Mouse (Mus musculus) hindbrain, embryonic 14.5 days (tissue): ENCODE measurements around the gene Pbx2. TPM values are rescaled to one million over a fixed set of nuclear protein-coding genes. Genes with fewer than 3 reads are reported as not detected.
A peak's percentile ranks its signal among the peaks of the same experiment; 100 is the strongest.

Experiments
- ATAC-seq: fragments of 200-750 bp; cut with Nextera tagmentation; 2 replicates; pipeline ENCODE4 v1.8.0; 2017; ENCODE audit warnings: moderate number of reproducible peaks, mild to moderate bottlenecking, moderate TSS enrichment, moderate library complexity; ENCODE audit not compliant: low FRiP score
- DNase-seq: peaks from one replicate; pipeline ENCODE4 v3.0.0-alpha.2; 2015; ENCODE audit warnings: low spot score
- H3K27ac ChIP-seq: fragments of 300-500 bp; sonication (generic); 2 replicates; pipeline ENCODE4 v1.5.1; 2014; ENCODE audit warnings: mild to moderate bottlenecking, moderate library complexity
- H3K27me3 ChIP-seq: fragments of 300-500 bp; sonication (generic); 2 replicates; pipeline ENCODE4 v1.6.1; 2014; ENCODE audit warnings: mild to moderate bottlenecking, low read length, mixed read lengths; ENCODE audit not compliant: control insufficient read depth, insufficient read depth
- H3K36me3 ChIP-seq: fragments of 300-500 bp; sonication (generic); replicated peaks from 2 replicates; pipeline ENCODE4 v1.6.1; 2014; ENCODE audit not compliant: control insufficient read depth, insufficient read depth
- H3K4me1 ChIP-seq: fragments of 300-500 bp; sonication (generic); replicated peaks from 2 replicates; pipeline ENCODE4 v1.6.1; 2014; ENCODE audit warnings: antibody characterized with exemption, low read length, mixed read lengths; ENCODE audit not compliant: control insufficient read depth, insufficient read depth
- H3K4me2 ChIP-seq: fragments of 300-500 bp; sonication (generic); replicated peaks from 2 replicates; pipeline ENCODE4 v1.6.1; 2014; ENCODE audit warnings: mild to moderate bottlenecking, moderate library complexity
- H3K4me3 ChIP-seq: fragments of 300-500 bp; sonication (generic); replicated peaks from 2 replicates; pipeline ENCODE4 v1.5.1; 2014; ENCODE audit warnings: mild to moderate bottlenecking, low read length
- H3K9ac ChIP-seq: fragments of 300-500 bp; sonication (generic); 2 replicates; pipeline ENCODE4 v1.6.1; 2014
- H3K9me3 ChIP-seq: fragments of 300-500 bp; sonication (generic); 2 replicates; pipeline ENCODE4 v1.6.1; 2016; ENCODE audit warnings: low read length; ENCODE audit not compliant: control insufficient read depth
- WGBS: fragments of 180-500 bp; shearing (Covaris S2); extraction: QIAGEN DNeasy Blood & Tissue Kit; methylation state at CpG from one replicate; pipeline ENCODE4 v1.1.7; 2014; 5-methylcytosine and 5-hydroxymethylcytosine counted together
- polyA plus RNA-seq: library from polyadenylated mRNA; unstranded; fragments of >200 nt; fragmentation: Nextera tagmentation; extraction: Ambion mirVana; gene quantifications from 2 replicates; pipeline ENCODE4 v1.2.1, GENCODE M21; 2014

Pbx2 gene
- polyA plus RNA-seq, 1 experiment from 2014 or later = 10.5 TPM

DNA sequence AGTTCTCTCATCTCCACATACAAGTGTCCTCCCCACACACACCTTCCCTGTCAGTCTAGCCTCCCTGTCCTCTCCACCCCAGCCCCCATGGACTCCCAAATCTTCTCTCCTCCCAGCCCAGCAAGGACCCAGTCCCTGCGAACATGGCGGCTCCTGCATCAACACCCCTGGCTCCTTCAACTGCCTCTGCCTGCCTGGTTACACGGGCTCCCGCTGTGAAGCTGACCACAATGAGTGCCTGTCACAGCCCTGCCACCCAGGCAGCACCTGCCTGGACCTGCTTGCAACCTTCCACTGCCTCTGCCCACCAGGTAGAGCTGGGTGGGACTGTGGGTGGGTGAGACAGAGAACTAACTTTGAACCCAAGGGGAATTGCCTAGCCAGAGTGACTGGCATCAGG is 21.1 kb upstream of the Pbx2 start:
- Histone ChIP-seq H3K4me2 (no peak overlapping the region), H3K9me3 (no peaks in the 10 kb centered on the region), H3K27ac (no peak overlapping the region), H3K27me3 (no peaks in the 10 kb centered on the region), H3K36me3 (no peaks in the 10 kb centered on the region), H3K4me1 (no peaks in the 10 kb centered on the region), H3K9ac (no peak overlapping the region), H3K4me3 (no peak overlapping the region)
- DNase-seq (no peak), ATAC-seq (no peak)
- WGBS = 70% methylated on average over 4 of the region's 4 CpGs

DNA sequence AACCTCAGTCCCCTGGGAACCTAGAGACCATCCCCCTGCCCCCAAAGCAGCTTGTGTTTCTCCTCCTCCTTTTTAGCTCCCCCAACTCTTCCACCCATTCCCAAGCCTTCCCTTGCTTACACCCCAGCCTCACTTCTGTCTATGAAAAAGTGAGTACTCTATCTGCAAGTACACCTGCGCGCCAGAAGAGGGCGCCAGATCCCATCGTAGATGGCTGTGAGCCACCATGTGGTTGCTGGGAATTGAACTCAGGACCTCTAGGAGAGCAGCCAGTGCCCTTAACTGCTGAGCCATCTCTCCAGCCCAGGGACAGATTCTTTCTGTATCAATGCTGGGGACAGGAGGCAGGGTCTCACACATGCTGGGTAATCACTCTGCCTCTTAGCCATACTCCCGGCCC is 19.2 kb upstream of the Pbx2 start:
- ATAC-seq (no peak), DNase-seq (no peak)
- no peak overlapping the region for H3K4me2 ChIP-seq
- no peak overlapping the region for H3K9ac ChIP-seq
- no peak overlapping the region for H3K4me3 ChIP-seq
- H3K27ac ChIP-seq = no peak overlapping the region
- no peaks in the 10 kb centered on the region for H3K4me1 ChIP-seq
- no peaks in the 10 kb centered on the region for H3K36me3 ChIP-seq
- H3K27me3 ChIP-seq = no peaks in the 10 kb centered on the region
- WGBS = 10% methylated on average over 5 of the region's 5 CpGs
- H3K9me3 ChIP-seq = no peaks in the 10 kb centered on the region

DNA sequence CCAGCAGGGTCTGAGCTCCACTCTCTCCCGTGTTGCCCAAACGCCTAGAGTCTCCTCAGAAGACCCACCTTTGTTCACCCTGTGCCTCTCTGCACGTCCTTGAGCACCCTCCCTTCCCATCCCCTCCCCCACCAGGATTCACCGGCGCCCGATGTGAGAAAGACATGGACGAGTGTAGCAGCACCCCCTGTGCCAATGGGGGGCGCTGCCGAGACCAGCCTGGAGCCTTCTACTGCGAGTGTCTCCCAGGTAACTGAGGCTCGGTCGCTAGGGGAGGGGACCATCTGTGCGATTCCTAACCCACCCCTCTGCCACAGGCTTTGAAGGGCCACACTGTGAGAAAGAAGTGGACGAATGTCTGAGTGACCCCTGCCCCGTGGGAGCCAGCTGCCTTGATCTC is 18.7 kb upstream of the Pbx2 start:
- Histone ChIP-seq H3K27ac (no peak overlapping the region), H3K4me1 (no peaks in the 10 kb centered on the region), H3K36me3 (no peaks in the 10 kb centered on the region), H3K4me2 (no peak overlapping the region), H3K9ac (no peak overlapping the region), H3K9me3 (no peaks in the 10 kb centered on the region), H3K27me3 (no peaks in the 10 kb centered on the region), H3K4me3 (no peak overlapping the region)
- ATAC-seq (no peak), DNase-seq (no peak)
- 7% methylated on average over 15 of the region's 15 CpGs for WGBS

DNA sequence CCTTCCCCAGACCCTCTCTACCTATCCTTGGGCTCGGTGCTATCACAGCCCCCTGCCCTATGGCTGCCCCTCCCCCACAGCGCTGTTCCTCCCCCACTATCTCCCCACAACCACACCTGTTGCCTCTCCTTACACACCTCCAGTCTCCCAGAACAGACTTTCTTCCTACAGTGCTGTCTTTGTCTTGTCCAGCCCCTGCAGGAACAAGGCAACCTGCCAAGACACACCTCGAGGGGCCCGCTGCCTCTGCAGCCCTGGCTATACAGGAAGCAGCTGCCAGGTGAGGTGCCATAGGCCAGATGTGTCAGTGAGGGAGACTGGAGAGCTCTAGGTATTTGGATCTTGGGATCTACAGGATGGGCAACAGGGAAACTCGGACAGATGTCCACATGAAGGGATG is 14.5 kb upstream of the Pbx2 start:
- Histone ChIP-seq H3K4me3 (no peak overlapping the region), H3K4me2 (no peak overlapping the region), H3K27me3 (no peaks in the 10 kb centered on the region), H3K9me3 (no peaks in the 10 kb centered on the region), H3K27ac (no peak overlapping the region), H3K36me3 (no peaks in the 10 kb centered on the region), H3K4me1 (no peaks in the 10 kb centered on the region), H3K9ac (no peak overlapping the region)
- WGBS = 72% methylated on average over 5 of the region's 5 CpGs
- no peak for ATAC-seq
- no peak for DNase-seq

DNA sequence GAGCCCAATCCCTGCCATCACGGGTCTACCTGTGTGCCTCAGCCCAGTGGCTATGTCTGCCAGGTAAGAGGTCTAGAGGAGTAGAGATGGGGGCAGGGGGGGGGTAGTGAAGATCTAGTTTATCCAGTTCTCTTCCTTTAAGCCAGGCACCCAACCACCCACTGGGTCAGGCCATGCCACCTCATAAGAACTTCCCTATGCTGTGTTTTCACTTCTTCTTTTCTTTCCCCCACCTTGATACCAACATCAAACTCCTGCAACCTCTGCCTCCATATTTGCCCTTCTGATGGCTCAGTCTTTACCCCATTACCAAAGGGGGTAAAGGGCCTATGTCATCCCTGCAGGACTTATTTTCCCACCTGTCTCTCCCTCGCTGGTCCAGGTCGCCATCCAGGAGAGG is 13.0 kb upstream of the Pbx2 start:
- Histone ChIP-seq H3K27me3 (no peaks in the 10 kb centered on the region), H3K4me1 (no peaks in the 10 kb centered on the region)
- WGBS = 88% methylated on average over 3 of the region's 3 CpGs

DNA sequence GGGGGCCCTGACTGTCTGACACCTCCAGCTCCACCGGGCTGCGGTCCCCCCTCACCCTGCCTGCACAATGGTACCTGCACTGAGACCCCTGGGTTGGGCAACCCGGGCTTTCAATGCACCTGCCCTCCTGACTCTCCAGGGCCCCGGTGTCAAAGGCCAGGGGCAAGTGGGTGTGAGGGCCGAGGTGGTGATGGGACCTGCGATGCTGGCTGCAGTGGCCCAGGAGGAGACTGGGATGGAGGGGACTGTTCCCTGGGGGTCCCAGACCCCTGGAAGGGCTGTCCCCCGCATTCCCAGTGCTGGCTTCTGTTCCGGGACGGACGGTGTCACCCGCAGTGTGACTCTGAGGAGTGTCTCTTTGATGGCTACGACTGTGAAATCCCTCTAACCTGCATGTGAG is 8.5 kb upstream of the Pbx2 start:
- DNase-seq = no peak

More for the DNA sequence above, 13.0 kb upstream of the Pbx2 start:
- no peak for DNase-seq
- H3K9me3 ChIP-seq = no peaks in the 10 kb centered on the region
- no peaks in the 10 kb centered on the region for H3K36me3 ChIP-seq
- H3K9ac ChIP-seq = no peak overlapping the region
- H3K4me3 ChIP-seq = no peak overlapping the region
- no peak overlapping the region for H3K4me2 ChIP-seq
- ATAC-seq = no peak
- no peak overlapping the region for H3K27ac ChIP-seq

DNA sequence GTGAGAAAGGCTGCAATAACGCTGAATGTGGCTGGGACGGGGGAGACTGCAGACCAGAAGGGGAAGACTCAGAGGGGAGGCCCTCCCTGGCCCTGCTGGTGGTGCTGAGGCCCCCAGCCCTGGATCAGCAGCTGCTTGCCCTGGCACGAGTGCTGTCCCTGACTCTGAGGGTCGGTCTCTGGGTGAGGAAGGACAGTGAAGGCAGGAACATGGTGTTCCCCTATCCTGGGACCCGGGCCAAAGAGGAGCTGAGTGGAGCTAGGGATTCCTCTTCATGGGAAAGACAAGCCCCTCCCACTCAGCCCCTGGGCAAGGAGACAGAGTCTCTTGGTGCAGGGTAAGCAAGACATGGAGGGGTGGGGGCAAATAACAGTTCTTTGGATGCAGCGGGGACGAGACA is 7.7 kb upstream of the Pbx2 start:
- Histone ChIP-seq H3K27me3 (no peaks in the 10 kb centered on the region), H3K9me3 (no peaks in the 10 kb centered on the region), H3K4me2 (no peak overlapping the region), H3K4me1 (peaks cover 15% of the 10 kb centered on the region), H3K27ac (no peak overlapping the region), H3K9ac (no peak overlapping the region), H3K36me3 (no peaks in the 10 kb centered on the region), H3K4me3 (no peak overlapping the region)
- ATAC-seq (no peak), DNase-seq (no peak)
- WGBS = 68% methylated on average over 7 of the region's 7 CpGs

More for the DNA sequence above, 8.5 kb upstream of the Pbx2 start:
- no peaks in the 10 kb centered on the region for H3K36me3 ChIP-seq
- H3K4me2 ChIP-seq = no peak overlapping the region
- H3K4me3 ChIP-seq = no peak overlapping the region
- no peak for ATAC-seq
- no peaks in the 10 kb centered on the region for H3K27me3 ChIP-seq
- H3K4me1 ChIP-seq = peaks cover 8% of the 10 kb centered on the region
- no peaks in the 10 kb centered on the region for H3K9me3 ChIP-seq
- H3K27ac ChIP-seq = no peak overlapping the region
- 86% methylated on average over 12 of the region's 12 CpGs for WGBS
- H3K9ac ChIP-seq = no peak overlapping the region

DNA sequence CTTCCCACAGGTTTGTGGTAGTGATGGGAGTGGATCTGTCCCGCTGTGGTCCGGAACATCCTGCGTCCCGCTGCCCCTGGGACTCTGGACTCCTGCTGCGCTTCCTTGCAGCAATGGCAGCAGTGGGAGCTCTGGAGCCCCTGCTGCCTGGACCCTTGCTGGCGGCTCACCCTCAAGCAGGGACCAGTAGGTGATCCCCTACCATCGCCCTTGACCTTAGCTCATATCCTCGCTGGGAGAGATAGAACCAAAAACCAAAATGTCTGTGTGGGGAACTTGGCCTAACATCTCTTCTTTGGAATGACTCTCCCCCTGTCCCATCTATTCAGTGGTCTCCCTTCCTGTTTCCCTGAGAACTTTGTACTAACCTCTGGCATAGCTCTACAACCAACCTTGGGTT is 7.2 kb upstream of the Pbx2 start:
- DNase-seq = no peak
- WGBS = 87% methylated on average over 8 of the region's 8 CpGs
- no peak overlapping the region for H3K4me2 ChIP-seq
- H3K9ac ChIP-seq = no peak overlapping the region
- no peaks in the 10 kb centered on the region for H3K9me3 ChIP-seq
- no peaks in the 10 kb centered on the region for H3K36me3 ChIP-seq
- no peaks in the 10 kb centered on the region for H3K27me3 ChIP-seq
- H3K4me3 ChIP-seq = no peak overlapping the region
- peaks cover 17% of the 10 kb centered on the region for H3K4me1 ChIP-seq
- ATAC-seq = no peak
- no peak overlapping the region for H3K27ac ChIP-seq

DNA sequence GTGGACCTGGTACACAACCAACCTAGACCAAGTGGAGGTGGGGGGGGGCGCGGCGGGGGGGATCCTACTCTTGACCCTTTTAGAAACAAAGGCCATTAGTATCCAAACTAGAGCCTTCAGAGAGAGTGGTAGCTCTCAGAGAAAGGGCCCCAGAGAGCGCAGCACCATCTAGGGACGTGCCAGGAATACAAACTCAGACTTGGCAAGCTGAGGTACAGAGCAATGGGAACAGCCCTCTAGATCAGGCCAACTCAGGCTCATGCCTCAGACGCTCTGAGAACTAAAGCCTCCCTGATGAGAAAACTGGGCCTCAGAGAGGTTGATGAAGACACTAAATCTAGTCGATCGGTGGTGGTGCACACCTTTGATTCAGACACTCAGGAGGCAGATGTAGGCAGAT is 5.9 kb upstream of the Pbx2 start:
- Histone ChIP-seq H3K36me3 (no peaks in the 10 kb centered on the region), H3K9ac (no peak overlapping the region), H3K4me1 (peaks cover 26% of the 10 kb centered on the region), H3K4me2 (no peak overlapping the region), H3K9me3 (no peaks in the 10 kb centered on the region), H3K27me3 (no peaks in the 10 kb centered on the region), H3K4me3 (no peak overlapping the region), H3K27ac (peak overlapping the region; percentile 98)
- WGBS = 86% methylated on average over 8 of the region's 8 CpGs
- ATAC-seq = no peak
- no peak for DNase-seq
